In the genomic region with DNA sequence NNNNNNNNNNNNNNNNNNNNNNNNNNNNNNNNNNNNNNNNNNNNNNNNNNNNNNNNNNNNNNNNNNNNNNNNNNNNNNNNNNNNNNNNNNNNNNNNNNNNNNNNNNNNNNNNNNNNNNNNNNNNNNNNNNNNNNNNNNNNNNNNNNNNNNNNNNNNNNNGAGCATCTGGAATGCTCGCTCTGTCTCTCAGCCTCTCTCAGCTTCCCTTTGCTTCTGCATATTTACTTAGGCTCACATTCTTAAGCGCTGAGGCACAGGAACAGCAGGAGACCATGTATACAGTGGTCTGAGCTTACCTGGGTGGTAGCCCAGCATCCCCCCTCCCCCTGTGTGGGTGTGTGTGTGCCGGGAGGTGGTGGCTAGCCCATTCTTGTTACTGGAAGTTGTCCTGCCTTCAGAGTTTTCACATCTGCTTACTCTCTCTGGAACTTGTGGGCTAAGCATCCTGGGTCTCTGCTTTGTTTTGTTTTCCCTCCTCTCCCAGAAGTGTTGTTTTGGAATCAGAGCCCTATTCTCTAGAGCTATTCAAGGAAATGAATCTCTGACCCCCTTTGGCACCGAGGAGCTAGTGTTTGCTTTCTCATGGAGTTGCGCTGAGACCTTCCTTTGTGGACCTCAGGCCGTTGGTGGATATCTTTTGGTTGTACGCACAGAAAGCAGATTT, we compare ENCODE assay signal across 9 mouse cellular contexts. TPM values are rescaled to one million over a fixed set of nuclear protein-coding genes. Genes with fewer than 3 reads are reported as not detected.
DNase-seq lines count a peak whose midpoint lies in the region; ATAC-seq and TF ChIP-seq lines count a peak whose summit lies in the region.
"Had no signal": no experiment of that assay in that cellular context is flagged by ENCODE, and none has a peak within 500 bp of the region (broad histone marks: within the 10 kb centered on the region; RNA-seq: fewer than 3 reads in every experiment).

No protein-coding gene starts in this region.

- no peak overlapping the region; the same call in 1 of the 2 replicates for H3K4me2 ChIP-seq in lung, postnatal 0 days (replicated peaks; ENCODE audit: low read depth, low read length)
- no peak overlapping the region for H3K4me2 ChIP-seq in neural tube, embryonic 15.5 days

- no peak overlapping the region for H3K9ac ChIP-seq in lung, postnatal 0 days (replicated peaks; ENCODE audit: low read depth)
- H3K9ac ChIP-seq in neural tube, embryonic 15.5 days (replicated peaks) = no peak overlapping the region

- no peaks in the 10 kb centered on the region for H3K9me3 ChIP-seq in lung, postnatal 0 days (ENCODE audit: low read length)
- no peaks in the 10 kb centered on the region for H3K9me3 ChIP-seq in neural tube, embryonic 15.5 days (replicated peaks)

- no peaks in the 10 kb centered on the region for H3K27me3 ChIP-seq in lung, postnatal 0 days (replicated peaks; ENCODE audit: insufficient read depth, low read length)
- H3K27me3 ChIP-seq in neural tube, embryonic 15.5 days (replicated peaks) = no peaks in the 10 kb centered on the region

- intact Hi-C loops in heart, postnatal 10 days (cut with DNase I) = loop anchor here (2.0 to 5.0 kb wide), 3 partner anchors 51 to 991 kb away; no protein-coding TSS in a partner anchor

- no peak for TF ChIP-seq EP300 in lung, postnatal 0 days (IDR thresholded peaks at IDR 0.05)

- DNase-seq in embryo, embryonic 10.5 days (ENCODE audit: low spot score) = peak; percentile 29
- DNase-seq in embryo, embryonic 10 days (ENCODE audit: low spot score) = no peak
- no peak for DNase-seq in lung, postnatal 0 days (ENCODE audit: low spot score)
- no peak for DNase-seq in lung, adult 18-20 months
- DNase-seq in heart, postnatal 10 days = peak; percentile 22 to 37
- DNase-seq in cerebellum, adult 11 months = no peak
- no peak for DNase-seq in urinary bladder, postnatal 36 days (ENCODE audit: low spot score in 2 of 2)

- WGBS in lung, postnatal 0 days = 25% methylated on average over 7 of the region's 7 CpGs
- 51% methylated on average over 7 of the region's 7 CpGs for whole genome bisulfite sequencing in neural tube, embryonic 15.5 days

- no peaks in the 10 kb centered on the region for H3K36me3 ChIP-seq in lung, postnatal 0 days (ENCODE audit: insufficient read depth, low read length)
- no peaks in the 10 kb centered on the region for H3K36me3 ChIP-seq in neural tube, embryonic 15.5 days

- no peaks in the 10 kb centered on the region for H3K4me1 ChIP-seq in lung, postnatal 0 days (ENCODE audit: insufficient read depth, low read depth, low read length)
- peaks cover 4% of the 10 kb centered on the region; the same call in 1 of the 2 replicates for H3K4me1 ChIP-seq in neural tube, embryonic 15.5 days

- peak; percentile 42 for ATAC-seq in lung, postnatal 0 days
- peak; percentile 18; the same call in 1 of the 2 replicates for ATAC-seq in neural tube, embryonic 15.5 days (ENCODE audit: low FRiP score)

- TF ChIP-seq CTCF in lung, postnatal 0 days (IDR thresholded peaks at IDR 0.05) = no peak

- H3K4me3 ChIP-seq in lung, postnatal 0 days (ENCODE audit: low read depth, low read length) = no peak overlapping the region
- no peak overlapping the region for H3K4me3 ChIP-seq in neural tube, embryonic 15.5 days (replicated peaks)
- H3K4me3 ChIP-seq: myocyte had no signal

- no peak overlapping the region for H3K27ac ChIP-seq in lung, postnatal 0 days (ENCODE audit: low read length)
- 0 out of 2 replicates have a peak overlapping the region, but pooled peaks have one; percentile 19 for H3K27ac ChIP-seq in neural tube, embryonic 15.5 days (replicated peaks)

RNA-seq across cellular contexts. Expression of gene Gpr171, which starts 19.6 kb away (rescaled TPM):
- 0.68 and 1.1 TPM in 2 replicates for polyA plus RNA-seq in lung, postnatal 0 days (2015; fragmentation: Nextera tagmentation; extraction: Ambion mirVana)
- total RNA-seq in heart, postnatal 10 days (2021) = not detected
- polyA plus RNA-seq in neural tube, embryonic 15.5 days (2015; fragmentation: Nextera tagmentation; extraction: Ambion mirVana) = 1.6 and 4.4 TPM in 2 replicates
- polyA plus RNA-seq: myocyte had no signal

RNA-seq across cellular contexts. Expression of gene P2ry14, which starts 32.2 kb away (rescaled TPM):
- 65.2 and 68.4 TPM in 2 replicates for polyA plus RNA-seq in lung, postnatal 0 days (2015; fragmentation: Nextera tagmentation; extraction: Ambion mirVana)
- 1 to 10 TPM; 6.0 to 6.7 TPM for total RNA-seq in heart, postnatal 10 days (2021)
- polyA plus RNA-seq in neural tube, embryonic 15.5 days (2015; fragmentation: Nextera tagmentation; extraction: Ambion mirVana) = 4.9 and 5.0 TPM in 2 replicates

Comparison
In these comparisons a context has a peak if more than half of its experiments do, and no peak if none do; other contexts are left out.
1. DNase-seq: peak in embryo, embryonic 10.5 days (single experiment) and heart, postnatal 10 days (2 of 2); none in embryo, embryonic 10 days (single experiment), lung, postnatal 0 days (single experiment), lung, adult 18-20 months (0 of 2), cerebellum, adult 11 months (single experiment) and urinary bladder, postnatal 36 days (0 of 2).
2. RNA of gene P2ry14, which starts 32.2 kb away (polyA plus RNA-seq): 65.2 to 68.4 TPM in lung, postnatal 0 days; 4.9 to 5.0 TPM in neural tube, embryonic 15.5 days; every median in the first group is over 10 times any median in the second.